Mouse (Mus musculus) E14TG2a.4 (cell line): ENCODE data around the gene Alcam.

Source experiments
- CTCF ChIP-seq: conservative IDR thresholded peaks from 2 replicates; pipeline ENCODE4 v1.5.1; 2014; ENCODE audit warnings: low read length
- POU5F1 ChIP-seq: IDR thresholded peaks from 2 replicates; pipeline ENCODE4 v1.6.1; 2014; ENCODE audit warnings: low read length, borderline replicate concordance

- TF ChIP-seq CTCF (no peak), POU5F1 (no peak)
Observed at GRCm38 (mm10) chr16:52292440-52293048, 161.3 kb downstream of the Alcam start.
